ENCODE assay signal across 18 mouse cellular contexts in genomic region chr2:24537324-24537723, GRCm38 (mm10).
"Had no signal": no experiment of that assay in that cellular context is flagged by ENCODE, and none has a peak within 500 bp of the region (broad histone marks: within the 10 kb centered on the region; RNA-seq: fewer than 3 reads in every experiment).

No protein-coding gene starts in this region.

- H3K27ac ChIP-seq: lung, embryonic 15.5 days; macrophage; midbrain, embryonic 13.5 days; midbrain, embryonic 15.5 days; neural tube, embryonic 12.5 days; stomach, embryonic 15.5 days; stomach, postnatal 0 days had no signal

- H3K4me3 ChIP-seq: lung, embryonic 15.5 days; megakaryocyte, embryonic 14.5 days; midbrain, embryonic 13.5 days; midbrain, embryonic 15.5 days; neural tube, embryonic 12.5 days; stomach, embryonic 15.5 days had no signal

- H3K36me3 ChIP-seq: lung, embryonic 15.5 days; midbrain, embryonic 13.5 days; midbrain, embryonic 15.5 days; neural tube, embryonic 12.5 days; stomach, embryonic 15.5 days had no signal

- H3K4me2 ChIP-seq: lung, embryonic 15.5 days; midbrain, embryonic 11.5 days; midbrain, embryonic 13.5 days; midbrain, embryonic 15.5 days; neural tube, embryonic 12.5 days; stomach, embryonic 15.5 days had no signal

- DNase-seq: liver, postnatal 0 days; lung, adult 2 months; lung, postnatal 14 days; lung, postnatal 36 days; right cerebral cortex, postnatal 14 days; thymus, adult 2 months; thymus, postnatal 25 days; thymus, postnatal 4 days had no signal

- H3K9ac ChIP-seq: liver, postnatal 0 days; lung, embryonic 15.5 days; midbrain, embryonic 13.5 days; midbrain, embryonic 15.5 days; neural tube, embryonic 12.5 days; stomach, embryonic 15.5 days had no signal

- H3K4me1 ChIP-seq: lung, embryonic 15.5 days; megakaryocyte, embryonic 14.5 days had no signal

- H3K27me3 ChIP-seq: lung, embryonic 15.5 days; midbrain, embryonic 13.5 days; midbrain, embryonic 15.5 days; neural tube, embryonic 12.5 days; stomach, embryonic 15.5 days had no signal

- H3K9me3 ChIP-seq: lung, embryonic 15.5 days; megakaryocyte, embryonic 14.5 days; midbrain, embryonic 13.5 days; midbrain, embryonic 15.5 days; neural tube, embryonic 12.5 days; stomach, embryonic 15.5 days had no signal

- ATAC-seq: liver, postnatal 0 days; lung, postnatal 0 days; midbrain, embryonic 13.5 days; midbrain, embryonic 15.5 days had no signal
